Mouse (Mus musculus): ENCODE results near the gene Nsmce1.

DNA sequence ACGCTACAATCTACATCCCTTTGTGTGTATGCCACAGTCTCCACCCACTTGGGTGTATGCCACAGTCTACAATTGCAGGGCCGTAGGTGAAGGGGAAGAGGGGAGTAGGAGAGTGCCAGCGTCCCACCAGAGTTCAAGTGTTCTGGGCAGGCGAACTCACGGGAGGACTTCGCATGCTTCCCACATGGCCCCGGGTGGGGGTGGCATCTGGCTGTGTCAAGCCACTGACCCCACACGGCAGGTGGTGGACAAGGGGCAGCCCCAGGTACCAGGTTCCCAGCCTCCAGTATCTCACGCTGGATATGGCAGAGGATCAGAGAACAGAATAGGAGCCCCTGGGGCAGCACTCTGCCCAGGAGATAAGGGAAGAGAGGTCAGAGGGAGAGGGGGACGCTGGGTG, 14.2 kb upstream of the Nsmce1 start:
- TF ChIP-seq POLR2A (IDR thresholded peaks at IDR 0.05; ENCODE audit: borderline replicate concordance, extremely low read depth, low read depth, low read length) (no peak), CTCF (IDR thresholded peaks at IDR 0.05; ENCODE audit: insufficient read depth, low read length) (no peak)

All from lung, adult 2 months (tissue).